Mouse (Mus musculus) G1E (cell line): ENCODE measurements around the gene Trpm5. TPM values are rescaled to one million over a fixed set of nuclear protein-coding genes. Genes with fewer than 3 reads are reported as not detected.

Experiments
- ATAC-seq: 2 replicates; pipeline ENCODE4 v1.8.0; 2016; ENCODE audit warnings: mild to moderate bottlenecking; ENCODE audit not compliant: insufficient number of reproducible peaks, poor library complexity, low FRiP score, severe bottlenecking; ENCODE audit errors: extremely low read depth
- DNase-seq: peaks from one replicate; pipeline ENCODE4 v3.0.0; 2012; ENCODE audit warnings: low spot score
- H3K27me3 ChIP-seq: 2 replicates; pipeline ENCODE4 v1.6.1; 2012; ENCODE audit warnings: mild to moderate bottlenecking, low read length, inconsistent platforms; ENCODE audit not compliant: insufficient read depth
- H3K36me3 ChIP-seq: replicated peaks from 2 replicates; pipeline ENCODE3; 2012; ENCODE audit warnings: mild to moderate bottlenecking, inconsistent platforms
- H3K4me1 ChIP-seq: 2 replicates; pipeline ENCODE4 v1.6.1; 2012; ENCODE audit warnings: low read depth, low read length, inconsistent platforms, mixed read lengths; ENCODE audit not compliant: insufficient read depth
- H3K4me3 ChIP-seq: 2 replicates; pipeline ENCODE4 v1.5.1; 2012; ENCODE audit warnings: low read depth, mild to moderate bottlenecking, inconsistent platforms, low read length, moderate library complexity, mixed read lengths
- H3K9me3 ChIP-seq: replicated peaks from 2 replicates; pipeline ENCODE4 v1.6.1; 2012; ENCODE audit warnings: inconsistent platforms
- CTCF ChIP-seq: IDR thresholded peaks from 2 replicates; pipeline ENCODE4 v1.5.1; 2012; ENCODE audit warnings: low read depth, low read length, inconsistent platforms, mixed read lengths
- GATA1 ChIP-seq: IDR thresholded peaks from 2 replicates; pipeline ENCODE4 v1.6.1; 2012; ENCODE audit warnings: borderline replicate concordance, low read length, inconsistent platforms, mixed read lengths
- GATA2 ChIP-seq: IDR thresholded peaks from 2 replicates; pipeline ENCODE4 v1.6.1; 2012; ENCODE audit warnings: low read depth, low read length, inconsistent platforms, borderline replicate concordance
- POLR2AphosphoS5 ChIP-seq: IDR thresholded peaks from 2 replicates; pipeline ENCODE4 v1.6.1; 2012; ENCODE audit warnings: low read depth, low read length, inconsistent platforms; ENCODE audit not compliant: insufficient replicate concordance
- TAL1 ChIP-seq: conservative IDR thresholded peaks from 2 replicates; pipeline ENCODE4 v1.6.1; 2012; ENCODE audit warnings: low read depth, low read length, inconsistent platforms, mixed read lengths
- polyA plus RNA-seq: library from polyadenylated mRNA; stranded (reverse); fragments of >175 nt; gene quantifications from 2 replicates; pipeline ENCODE4 v1.2.3, GENCODE M21; 2012
- total RNA-seq, 2 experiments: library from RNA; stranded (forward) in 1 of 2; stranded (reverse) in 1 of 2; fragments of 200-1000 nt in 1 of 2; fragments of >200 nt in 1 of 2; fragmentation: Nextera tagmentation in 1 of 2; gene quantifications; 2 replicates each; pipeline ENCODE4 v1.2.3; 2014 to 2017

Trpm5 gene
- total and polyA plus RNA-seq, 3 experiments = 0.33 TPM; not detected in 2

DNA sequence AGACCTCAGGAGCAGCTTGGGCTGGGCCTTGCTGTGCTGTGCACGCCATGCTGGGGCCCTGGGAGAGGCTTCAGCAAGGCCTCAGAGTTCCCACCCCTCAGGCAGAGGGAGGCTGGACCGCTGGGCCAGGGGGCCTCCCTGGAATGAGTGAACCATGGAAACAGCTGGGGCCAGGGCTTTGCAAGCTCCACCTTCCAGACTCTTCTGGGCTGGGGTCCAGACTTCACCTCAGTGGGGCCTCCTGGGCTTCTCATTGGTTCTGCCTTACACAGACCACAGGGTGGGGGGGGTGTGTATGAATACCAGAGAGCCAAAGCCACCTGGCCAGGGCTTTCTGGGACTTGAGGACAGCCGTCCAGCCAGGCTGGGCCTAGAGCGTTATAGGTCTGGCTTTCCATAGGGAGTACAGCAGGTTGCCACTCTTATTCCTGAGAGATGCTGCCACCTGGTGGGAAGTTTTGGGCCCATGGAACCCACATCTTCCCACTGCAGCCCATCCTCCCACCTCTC lies 7.3 kb downstream of the Trpm5 start:
- no peak for ATAC-seq
- H3K4me1 ChIP-seq = peaks cover 7% of the 10 kb centered on the region
- H3K27me3 ChIP-seq = peaks cover 56% of the 10 kb centered on the region
- DNase-seq = no peak
- no peak overlapping the region for H3K4me3 ChIP-seq
- no peaks in the 10 kb centered on the region for H3K9me3 ChIP-seq
- TF ChIP-seq GATA2 (no peak), POLR2AphosphoS5 (no peak), CTCF (no peak), GATA1 (no peak), TAL1 (no peak)
- H3K36me3 ChIP-seq = no peaks in the 10 kb centered on the region

DNA sequence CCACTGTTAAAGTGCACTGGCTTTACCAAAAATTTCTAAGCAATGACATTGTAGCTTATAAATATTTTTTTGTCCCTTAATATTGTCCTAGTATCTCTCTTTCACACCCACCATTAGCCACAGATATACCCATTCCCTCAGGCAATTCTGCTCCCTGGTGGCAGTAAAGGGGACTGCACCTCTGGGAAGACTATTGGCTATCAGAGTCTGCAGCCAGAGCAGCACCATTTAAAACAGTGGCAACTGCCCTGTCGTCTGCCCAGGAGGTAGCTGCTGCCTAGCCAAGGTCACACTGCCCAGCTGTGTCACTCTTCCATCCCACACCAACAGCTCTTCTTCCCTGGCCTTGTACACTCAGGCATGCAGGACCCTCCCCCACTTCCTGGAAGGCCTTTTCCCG lies 8.1 kb downstream of the Trpm5 start:
- ATAC-seq = peak; percentile 67; the same call in 1 of the 2 replicates
- no peaks in the 10 kb centered on the region for H3K36me3 ChIP-seq
- no peaks in the 10 kb centered on the region for H3K9me3 ChIP-seq
- H3K4me1 ChIP-seq = peaks cover 13% of the 10 kb centered on the region
- no peak overlapping the region for H3K4me3 ChIP-seq
- DNase-seq = peak; percentile 66
- TF ChIP-seq TAL1 = no peak
- peak; percentile 84 for TF ChIP-seq CTCF
- TF ChIP-seq GATA1 = no peak
- TF ChIP-seq POLR2AphosphoS5 = no peak
- TF ChIP-seq GATA2 = no peak
- H3K27me3 ChIP-seq = peaks cover 63% of the 10 kb centered on the region

DNA sequence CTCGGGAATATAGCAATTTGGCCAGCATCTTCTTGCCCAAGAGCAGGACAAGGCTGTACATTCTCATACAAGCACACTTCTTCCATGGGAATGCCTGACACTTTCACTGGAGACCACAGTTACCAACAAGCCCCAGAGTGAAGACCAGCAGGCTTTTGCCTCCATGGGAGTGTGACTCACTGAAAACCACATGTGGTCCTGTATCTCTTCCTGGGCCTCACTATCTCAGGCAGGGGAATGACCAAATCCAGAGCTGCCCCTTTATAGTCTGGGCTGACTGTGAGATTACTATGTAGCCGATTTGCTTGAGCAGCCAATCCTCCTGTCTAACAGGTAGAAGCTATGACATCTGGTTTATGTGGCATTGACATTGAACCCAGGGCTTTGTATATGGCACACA lies 10.7 kb downstream of the Trpm5 start:
- Histone ChIP-seq H3K4me1 (peaks cover 13% of the 10 kb centered on the region), H3K27me3 (peaks cover 69% of the 10 kb centered on the region), H3K4me3 (no peak overlapping the region), H3K9me3 (no peaks in the 10 kb centered on the region), H3K36me3 (no peaks in the 10 kb centered on the region)
- no peak for TF ChIP-seq POLR2AphosphoS5
- no peak for TF ChIP-seq GATA1
- no peak for TF ChIP-seq GATA2
- TF ChIP-seq TAL1 = no peak
- TF ChIP-seq CTCF = no peak
- no peak for DNase-seq
- ATAC-seq = no peak

DNA sequence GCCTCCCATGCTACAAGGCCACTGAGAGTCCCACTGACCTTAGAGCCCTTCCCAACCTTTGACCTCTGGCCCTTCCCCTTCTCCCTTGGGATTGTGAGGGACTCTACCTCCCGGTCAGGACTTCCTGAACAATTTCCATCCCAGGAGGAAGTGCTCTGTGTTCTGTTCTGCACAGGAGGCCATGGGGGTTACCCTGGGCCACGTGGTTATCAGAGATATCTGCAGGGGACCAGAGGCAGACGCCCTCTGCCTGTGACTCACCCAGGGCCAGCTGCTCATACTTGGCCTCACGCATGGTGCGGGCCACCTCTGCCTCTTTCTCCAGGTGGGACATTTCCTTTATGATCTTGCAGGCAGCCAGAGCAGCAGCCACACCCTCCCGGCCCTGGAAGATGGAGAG lies 12.4 kb downstream of the Trpm5 start:
- Histone ChIP-seq H3K9me3 (no peaks in the 10 kb centered on the region), H3K4me3 (no peak overlapping the region), H3K36me3 (no peaks in the 10 kb centered on the region), H3K4me1 (peaks cover 13% of the 10 kb centered on the region), H3K27me3 (peaks cover 56% of the 10 kb centered on the region)
- TF ChIP-seq POLR2AphosphoS5 (no peak), GATA2 (no peak), TAL1 (no peak), CTCF (no peak), GATA1 (no peak)
- no peak for ATAC-seq
- DNase-seq = no peak

DNA sequence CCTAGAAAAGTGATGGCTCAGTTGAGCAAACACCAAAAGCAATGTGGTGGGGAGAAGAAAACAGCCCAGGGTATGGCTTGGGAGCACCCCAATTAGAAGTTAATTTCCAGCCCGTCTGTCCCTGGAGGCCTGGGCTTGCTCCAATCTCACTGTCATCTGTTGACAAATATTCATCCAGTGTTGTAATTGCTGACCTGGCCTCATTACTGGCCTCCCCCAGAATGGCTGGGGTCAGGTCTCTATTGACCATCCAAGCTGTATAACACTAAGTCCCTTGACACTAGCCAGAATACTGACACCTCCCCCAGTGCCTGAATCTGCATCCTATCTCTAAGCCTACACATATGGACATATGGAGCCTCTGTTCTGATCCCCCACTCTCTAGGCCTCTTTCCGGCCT lies 17.1 kb downstream of the Trpm5 start:
- TF ChIP-seq CTCF (no peak), TAL1 (no peak), GATA2 (no peak), POLR2AphosphoS5 (no peak), GATA1 (no peak)
- H3K4me1 ChIP-seq = peaks cover 11% of the 10 kb centered on the region
- H3K27me3 ChIP-seq = peaks cover 48% of the 10 kb centered on the region
- peaks cover 9% of the 10 kb centered on the region for H3K36me3 ChIP-seq
- ATAC-seq (no peak), DNase-seq (no peak)
- no peak overlapping the region for H3K4me3 ChIP-seq
- no peaks in the 10 kb centered on the region for H3K9me3 ChIP-seq

DNA sequence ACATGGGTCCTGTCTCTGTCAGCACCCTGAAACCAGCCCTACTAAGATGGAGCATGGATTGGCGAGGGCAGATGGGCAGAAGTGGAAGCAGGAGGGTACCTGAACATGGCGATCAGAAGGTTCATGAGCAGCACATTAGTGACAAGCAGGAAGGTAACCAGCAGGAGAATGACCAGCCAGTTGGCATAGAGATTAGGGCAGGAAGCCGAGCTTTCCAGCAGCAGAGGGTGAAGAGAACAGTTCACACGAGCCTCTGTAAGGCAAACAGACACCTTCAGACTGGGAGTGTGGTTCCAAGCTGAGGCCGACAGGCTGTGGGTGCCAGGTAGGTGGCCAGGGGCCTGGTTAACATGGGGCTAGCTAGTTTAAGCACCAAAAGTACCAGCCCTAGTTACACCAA lies 19.0 kb downstream of the Trpm5 start:
- Histone ChIP-seq H3K4me1 (peaks cover 22% of the 10 kb centered on the region), H3K27me3 (peaks cover 32% of the 10 kb centered on the region), H3K4me3 (no peak overlapping the region), H3K9me3 (no peaks in the 10 kb centered on the region), H3K36me3 (peaks cover 28% of the 10 kb centered on the region)
- TF ChIP-seq GATA2 (no peak), CTCF (no peak), POLR2AphosphoS5 (no peak), TAL1 (no peak), GATA1 (no peak)
- ATAC-seq = no peak
- no peak for DNase-seq
